Mouse (Mus musculus): Measurements from ENCODE around the gene Ank3.

Gene Ank3

DNA sequence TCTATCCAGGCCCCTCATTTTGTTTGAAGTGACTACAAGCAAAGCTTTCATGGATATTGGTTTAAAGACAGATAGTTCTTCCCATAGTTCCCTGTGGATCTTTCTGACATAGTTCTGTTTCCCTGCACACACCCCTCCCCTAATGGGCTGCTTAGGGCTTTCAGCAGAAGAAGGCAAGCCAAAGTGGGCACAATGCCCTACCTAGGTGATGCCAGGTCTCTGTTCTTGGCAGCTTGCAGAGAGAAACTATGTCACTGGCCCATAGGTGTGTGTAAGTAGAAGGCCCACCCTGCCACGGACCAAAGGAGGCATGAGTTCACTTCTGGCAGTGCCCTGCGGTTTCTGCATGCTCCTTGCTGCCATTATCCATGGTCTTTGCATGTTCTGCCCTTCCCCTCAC is 311.1 kb downstream of the Ank3 start:
- no peak for DNase-seq (ENCODE audit: extremely low spot score, low spot score)

DNA sequence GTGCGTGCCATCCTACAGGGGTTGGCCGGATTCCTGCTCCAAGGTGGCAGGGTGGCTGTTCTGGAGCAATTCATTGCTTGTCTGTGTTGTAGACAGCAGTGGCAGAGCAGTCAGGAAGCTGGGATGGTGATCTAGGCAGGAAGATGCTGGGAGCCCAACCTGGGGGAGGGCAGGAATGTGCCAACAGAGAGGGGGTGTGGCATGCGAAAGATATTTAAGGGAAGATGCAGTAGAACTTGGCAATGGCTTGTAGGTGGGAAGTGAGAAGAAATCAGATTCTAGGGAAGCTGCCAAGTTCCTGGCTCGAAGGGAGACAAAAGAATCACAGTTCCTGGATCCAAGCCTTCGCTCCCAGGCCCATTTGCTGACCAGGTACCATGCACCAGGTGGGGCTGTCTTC is 312.2 kb downstream of the Ank3 start:
- no peak for DNase-seq (ENCODE audit: extremely low spot score, low spot score)

DNA sequence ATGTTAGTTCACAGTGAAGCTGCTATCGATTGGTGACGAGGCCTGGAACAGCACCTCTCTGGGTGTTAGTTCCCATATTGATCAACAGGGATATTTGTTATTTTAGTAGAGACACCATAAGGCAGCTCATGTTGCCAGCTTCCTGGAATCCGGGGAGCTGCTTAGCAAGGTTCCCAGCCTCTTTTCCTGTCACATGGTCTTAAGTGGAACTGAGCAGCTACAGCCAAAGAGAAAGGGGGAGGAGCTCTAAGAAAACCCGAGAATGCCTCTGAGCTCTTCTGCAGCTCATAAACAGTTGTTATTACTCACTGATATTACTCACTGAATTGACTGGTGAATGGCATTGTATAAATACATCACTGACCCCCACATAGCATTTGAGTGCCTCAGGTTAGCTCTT is 318.3 kb downstream of the Ank3 start:
- DNase-seq (ENCODE audit: extremely low spot score, low spot score) = no peak

DNA sequence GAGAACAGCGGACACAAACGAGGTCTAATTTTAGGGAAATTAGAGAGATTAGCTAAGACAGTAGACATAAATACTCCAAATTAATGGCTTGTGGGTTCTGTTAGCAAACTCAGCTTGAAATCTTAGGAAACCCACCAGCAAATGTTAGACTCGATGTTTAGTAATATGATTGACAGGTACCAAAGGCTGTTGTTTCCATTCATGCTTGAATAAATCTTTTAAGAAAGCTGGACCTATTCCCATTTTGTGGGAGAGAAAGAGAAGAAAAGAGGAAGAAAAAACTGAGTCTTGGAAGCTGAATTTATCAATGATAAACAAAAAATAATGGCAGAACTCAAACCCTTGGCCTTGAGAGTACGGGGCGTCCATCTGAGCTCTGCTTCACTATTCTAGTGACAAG is 320.8 kb downstream of the Ank3 start:
- DNase-seq (ENCODE audit: extremely low spot score, low spot score) = no peak

DNA sequence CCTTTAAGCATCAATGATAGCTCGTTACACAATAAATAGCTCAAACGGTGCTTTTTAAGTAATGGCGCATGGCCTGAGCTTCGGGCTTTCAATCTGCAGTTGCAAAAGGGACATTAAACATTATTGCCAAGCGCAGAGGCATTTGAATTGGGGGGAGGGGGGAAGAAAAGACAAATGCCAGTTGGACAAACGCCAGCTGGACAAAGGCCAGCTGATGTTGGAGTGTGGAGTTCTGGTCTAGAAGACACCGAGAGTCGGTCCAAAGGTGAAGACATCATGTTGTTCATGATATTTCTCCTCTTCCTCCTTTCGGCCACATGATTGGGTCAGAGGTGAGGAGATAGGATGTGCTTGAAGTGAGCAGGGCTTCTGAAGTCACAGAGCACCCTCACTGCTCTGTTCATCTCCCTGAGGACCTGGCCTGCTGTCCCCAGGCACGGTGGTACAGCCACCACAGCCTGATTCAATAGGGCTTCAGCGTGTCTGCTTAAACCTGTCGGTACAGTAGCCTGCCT is 321.4 kb downstream of the Ank3 start:
- no peak for DNase-seq (ENCODE audit: extremely low spot score, low spot score)

DNA sequence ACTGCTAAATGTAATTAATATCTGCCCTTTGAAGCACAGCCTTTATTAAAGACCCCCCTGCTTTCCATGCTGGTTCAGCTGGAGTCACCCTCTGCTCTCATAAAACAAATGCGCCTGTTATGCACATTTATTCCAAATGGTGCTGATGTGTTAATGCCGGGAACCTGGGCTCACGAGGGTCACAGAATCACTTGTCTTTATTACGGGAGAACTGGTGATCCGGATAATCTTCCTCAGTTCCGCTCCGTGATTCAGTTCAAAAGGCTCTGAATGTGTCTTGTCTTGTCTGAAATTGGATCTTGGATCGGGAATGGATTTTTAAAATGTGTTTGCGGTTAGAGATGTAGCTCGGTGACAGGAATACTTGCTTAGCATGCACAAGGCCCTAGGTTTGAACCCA is 321.9 kb downstream of the Ank3 start:
- no peak for DNase-seq (ENCODE audit: extremely low spot score, low spot score)

DNA sequence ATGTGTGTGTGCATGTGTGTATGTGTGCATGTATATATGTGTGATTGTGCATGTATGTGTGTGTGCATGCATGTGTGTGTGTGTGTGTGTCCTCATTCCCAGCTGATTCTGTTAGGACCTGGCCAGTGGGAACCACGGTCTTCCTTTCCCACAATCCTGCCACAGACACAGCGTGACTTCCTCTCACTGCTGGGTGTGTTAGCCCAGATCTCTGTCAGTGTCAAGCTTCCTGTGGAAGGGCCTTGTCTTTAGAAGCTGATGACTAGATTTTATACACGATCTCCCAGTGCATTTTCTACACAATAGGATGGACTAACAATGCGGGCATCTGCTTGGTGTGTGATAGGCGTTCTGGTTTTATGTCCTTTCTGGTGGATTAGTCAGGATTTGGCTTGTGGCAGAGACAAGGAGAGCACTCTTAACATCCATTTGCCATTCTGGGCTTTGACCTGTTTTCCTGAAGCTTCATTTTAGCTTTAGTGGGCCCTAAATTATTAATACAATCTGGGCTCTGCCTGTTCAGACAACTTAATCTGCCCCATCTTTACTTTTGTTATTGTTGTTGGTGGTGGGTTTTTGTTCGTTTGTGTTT is 322.4 kb downstream of the Ank3 start:
- DNase-seq (ENCODE audit: extremely low spot score, low spot score) = no peak

DNA sequence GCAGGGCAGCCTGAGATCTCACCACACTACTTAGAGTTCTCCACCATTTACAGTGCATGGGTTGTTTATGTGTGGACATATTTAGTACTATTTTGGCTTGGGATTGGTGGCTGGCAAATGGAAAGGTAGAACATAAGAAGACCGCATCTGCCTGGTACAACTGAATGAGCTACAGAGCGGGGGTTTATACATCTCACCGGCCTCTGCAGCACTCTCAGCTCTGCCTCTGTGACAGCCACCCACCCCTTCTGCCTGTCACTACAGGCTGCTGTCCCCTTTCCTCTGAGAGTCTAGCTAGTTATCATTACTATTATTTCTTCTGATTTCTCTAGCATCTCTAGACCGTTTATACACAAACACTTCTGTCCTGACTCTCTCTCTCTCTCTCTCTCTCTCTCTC is 325.6 kb downstream of the Ank3 start:
- no peak for DNase-seq (ENCODE audit: extremely low spot score, low spot score)

DNA sequence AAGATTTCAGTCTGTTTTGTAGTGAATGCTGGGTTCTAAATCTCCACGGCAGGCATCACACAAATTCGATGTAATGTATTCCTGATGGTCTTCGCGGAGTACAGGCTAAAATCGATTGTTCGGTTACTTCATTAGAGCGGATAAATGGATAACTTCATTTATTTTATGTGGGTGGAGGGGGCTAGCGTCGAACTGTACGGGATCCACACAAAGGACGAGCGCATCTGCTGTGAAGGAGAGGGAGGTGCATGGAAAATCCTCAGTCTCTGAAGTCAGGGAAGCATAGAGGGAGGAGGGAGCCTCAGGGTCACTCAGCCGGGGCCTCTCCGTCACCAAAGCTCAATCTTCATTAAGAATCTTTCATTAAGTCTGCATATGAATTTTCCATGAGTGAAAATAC is 326.5 kb downstream of the Ank3 start:
- DNase-seq (ENCODE audit: extremely low spot score, low spot score) = no peak

DNA sequence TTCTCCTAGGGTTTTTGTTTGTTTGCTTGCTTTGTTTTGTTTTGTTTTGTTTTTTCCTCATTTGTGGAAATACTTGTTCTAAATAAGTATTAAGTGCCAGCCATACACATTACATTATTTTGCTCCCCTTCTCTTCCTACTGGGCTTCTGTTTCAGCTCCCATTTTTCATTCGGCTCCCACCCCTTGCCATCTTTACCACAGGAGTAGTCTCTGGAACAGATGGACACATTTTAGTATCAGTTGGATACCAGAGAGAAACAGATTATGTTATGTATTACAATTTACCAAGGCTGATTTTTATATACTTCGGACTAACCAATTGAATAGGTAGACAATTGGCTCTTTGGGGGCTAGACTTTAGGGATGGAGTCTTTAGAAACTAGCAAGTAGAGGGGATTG is 327.7 kb downstream of the Ank3 start:
- no peak for DNase-seq (ENCODE audit: extremely low spot score, low spot score)

DNA sequence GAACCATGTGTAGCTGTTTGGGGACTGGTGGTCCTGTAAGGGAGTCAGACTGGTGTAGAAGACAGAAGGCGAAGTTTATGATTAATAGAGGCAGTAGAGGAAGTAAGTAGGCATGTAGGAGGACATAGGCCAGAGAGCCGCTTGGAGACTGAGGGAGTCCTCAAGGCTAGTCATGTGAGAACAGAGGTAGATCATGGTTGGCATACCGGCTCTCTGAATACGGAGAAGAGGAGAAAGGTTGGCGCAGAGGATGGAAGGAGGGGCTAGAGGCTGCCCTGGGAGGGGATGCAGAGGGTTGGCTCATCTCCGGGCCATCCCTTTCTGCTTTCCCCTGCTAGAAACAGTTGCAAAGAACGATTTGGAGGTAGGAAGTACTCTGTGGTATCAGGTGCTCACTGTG is 328.2 kb downstream of the Ank3 start:
- DNase-seq (ENCODE audit: extremely low spot score, low spot score) = no peak

DNA sequence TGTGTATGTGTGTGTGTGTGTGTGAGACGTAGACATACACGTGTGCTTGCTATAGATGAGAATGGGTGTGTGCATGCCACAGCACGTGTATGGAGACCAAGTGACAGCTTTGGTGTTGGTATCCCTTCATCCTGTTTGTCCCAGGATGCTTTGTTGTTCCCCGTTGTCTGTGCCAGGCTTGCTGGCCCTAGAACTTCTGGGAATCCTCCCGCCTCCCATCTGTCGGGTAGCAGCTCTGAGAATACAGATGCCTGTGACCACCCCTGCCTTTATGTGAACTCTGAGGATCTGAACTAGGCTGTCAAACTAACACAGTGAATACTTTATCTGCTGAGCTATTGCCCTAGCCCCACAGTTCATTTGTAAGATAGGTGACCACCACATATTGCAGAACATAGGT is 330.3 kb downstream of the Ank3 start:
- DNase-seq (ENCODE audit: extremely low spot score, low spot score) = no peak

DNA sequence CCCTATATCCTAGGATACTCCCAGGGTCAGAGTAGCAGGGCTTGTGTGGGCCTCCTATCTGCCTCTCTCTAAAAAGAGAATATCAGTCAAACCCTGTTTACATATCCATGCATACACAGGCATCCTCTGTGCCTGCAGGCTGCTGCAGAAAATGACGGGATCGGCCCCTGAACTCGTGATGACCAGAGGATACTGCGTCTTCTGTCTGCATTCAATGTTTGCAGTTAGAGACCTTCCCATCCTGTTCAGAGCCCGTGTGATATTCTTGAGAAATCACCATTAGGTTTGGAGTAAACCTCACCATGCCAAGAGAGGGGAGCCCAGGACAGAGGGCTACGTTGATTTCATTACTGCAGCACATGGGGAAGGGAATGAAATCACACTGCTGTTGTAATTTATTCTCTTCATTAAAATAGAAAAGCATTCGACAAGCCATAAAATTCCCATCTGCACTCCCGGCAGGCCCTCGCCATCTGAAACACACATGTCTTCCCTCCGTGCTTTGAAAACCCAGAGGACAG is 331.8 kb downstream of the Ank3 start:
- no peak for DNase-seq (ENCODE audit: extremely low spot score, low spot score)

DNA sequence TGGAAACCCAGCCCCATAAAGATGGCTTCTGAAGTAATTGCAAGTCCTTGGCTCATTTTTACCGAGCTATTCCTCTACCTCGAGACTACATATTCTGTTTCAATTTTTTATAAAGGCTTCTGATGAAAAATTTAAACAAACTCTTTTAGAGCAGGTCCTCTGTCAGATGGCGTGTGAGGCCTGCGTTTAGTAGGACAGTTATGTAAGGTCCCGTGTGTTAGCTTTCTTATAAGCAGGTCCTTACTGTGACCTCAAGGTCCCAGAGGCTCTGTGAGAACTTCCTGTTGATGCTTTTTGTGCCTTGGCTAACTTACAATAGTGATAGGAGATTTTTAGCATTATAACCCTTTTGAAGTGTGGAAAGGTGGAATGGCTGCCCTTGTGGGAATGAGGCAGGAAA is 332.8 kb downstream of the Ank3 start:
- no peak for DNase-seq (ENCODE audit: extremely low spot score, low spot score)

DNA sequence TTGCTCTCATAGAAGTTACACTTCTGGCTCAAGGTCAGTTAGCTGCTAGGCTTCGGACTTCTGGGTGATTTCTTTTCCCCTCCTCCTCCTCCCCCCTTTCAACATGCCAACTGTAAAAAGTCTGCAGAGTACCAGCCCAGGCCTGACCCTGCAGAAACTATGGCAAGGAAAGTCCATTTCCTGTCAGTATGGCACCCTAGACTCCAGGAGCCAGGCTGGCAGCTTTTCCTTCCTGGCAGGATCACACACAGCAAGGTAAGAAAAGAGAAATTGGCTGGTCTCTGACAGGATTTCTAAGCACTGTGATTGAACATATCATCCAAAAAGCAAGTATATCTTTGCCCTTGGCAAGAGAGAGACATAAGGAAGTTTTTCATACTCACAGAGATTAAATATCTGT is 333.3 kb downstream of the Ank3 start:
- DNase-seq (ENCODE audit: extremely low spot score, low spot score) = no peak

DNA sequence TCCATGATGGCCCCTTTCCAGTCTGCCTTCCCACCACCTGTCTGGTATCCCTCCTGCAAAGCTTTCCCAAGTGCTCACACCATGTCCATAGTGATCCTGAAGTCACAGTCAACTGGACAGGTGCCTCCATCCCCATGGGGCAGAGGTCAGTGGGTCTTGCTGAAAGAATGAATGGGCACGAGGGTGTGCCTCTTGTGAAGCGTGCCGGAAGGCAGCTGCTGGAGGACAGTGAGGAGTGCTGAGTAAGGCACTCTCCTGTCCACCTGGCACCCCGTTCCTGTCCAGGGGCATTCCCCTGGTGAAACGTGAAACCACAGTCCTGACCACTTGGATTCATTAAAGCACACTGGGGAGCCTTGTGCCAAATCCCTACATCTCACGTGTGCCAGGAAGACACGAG is 337.7 kb downstream of the Ank3 start:
- DNase-seq (ENCODE audit: extremely low spot score, low spot score) = no peak

DNA sequence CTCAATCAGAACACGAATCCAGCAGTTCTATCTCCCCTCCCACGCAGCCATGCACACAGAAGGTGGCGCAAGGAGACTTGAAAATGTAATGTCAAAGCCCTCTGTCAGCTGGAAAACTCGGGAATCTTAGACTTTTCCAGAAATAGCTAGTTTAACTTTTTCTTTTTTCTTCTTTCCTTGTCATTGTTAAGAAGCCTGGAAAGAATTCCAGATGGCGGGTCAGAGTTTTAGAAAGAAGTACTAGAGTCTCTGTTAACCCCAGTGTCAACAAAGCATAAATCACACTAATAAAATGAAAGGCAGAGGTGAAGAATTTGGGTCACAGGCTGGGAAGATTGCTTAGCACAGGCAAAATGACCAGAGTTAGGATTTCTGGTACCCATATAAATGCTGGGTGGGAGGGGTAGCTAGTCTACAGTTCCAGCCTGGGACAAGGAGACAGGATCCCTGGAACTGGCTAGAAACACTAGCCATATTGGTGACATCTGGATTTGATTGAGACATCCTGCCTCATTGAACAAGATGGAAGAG is 340.2 kb downstream of the Ank3 start:
- peak; percentile 23 for DNase-seq (ENCODE audit: extremely low spot score, low spot score)

DNA sequence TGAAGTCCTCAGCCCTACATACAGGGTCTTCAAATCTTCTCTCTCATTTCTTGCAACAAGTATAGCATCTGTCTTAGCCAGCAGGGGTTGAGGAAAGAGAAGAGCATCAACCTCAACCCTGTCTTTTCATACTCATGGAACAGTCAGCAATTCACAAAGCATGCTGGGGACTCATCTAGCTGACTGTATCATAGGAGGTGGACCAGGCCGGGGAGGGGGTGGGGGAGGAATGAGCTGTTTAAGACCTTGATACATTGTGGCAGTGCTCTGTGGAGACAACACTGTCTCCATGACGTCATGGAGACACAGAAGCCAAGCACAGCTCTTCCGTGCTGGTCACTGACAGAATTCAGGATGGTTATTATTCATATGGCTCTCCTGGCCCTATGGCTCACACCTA is 344.0 kb downstream of the Ank3 start:
- DNase-seq (ENCODE audit: extremely low spot score, low spot score) = no peak

DNA sequence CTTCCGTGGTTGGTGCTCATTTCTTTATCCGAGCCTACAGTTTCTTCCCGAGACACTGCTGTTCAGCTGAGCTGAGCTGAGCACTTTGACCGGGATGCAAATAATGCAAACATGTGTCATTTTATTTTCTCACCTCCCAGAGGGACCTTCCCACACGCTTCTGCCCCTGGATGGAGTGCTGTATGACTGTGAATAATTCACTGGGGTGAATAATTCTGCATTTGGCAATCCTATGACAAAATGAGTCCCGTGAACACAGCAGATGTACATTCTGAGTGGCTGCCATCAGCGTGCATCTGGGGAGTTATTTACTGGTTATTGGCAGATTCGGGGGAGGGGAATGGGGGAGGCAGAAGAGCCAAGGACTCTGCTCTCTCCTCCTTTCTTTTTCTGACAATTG is 345.6 kb downstream of the Ank3 start:
- no peak for DNase-seq (ENCODE audit: extremely low spot score, low spot score)

DNA sequence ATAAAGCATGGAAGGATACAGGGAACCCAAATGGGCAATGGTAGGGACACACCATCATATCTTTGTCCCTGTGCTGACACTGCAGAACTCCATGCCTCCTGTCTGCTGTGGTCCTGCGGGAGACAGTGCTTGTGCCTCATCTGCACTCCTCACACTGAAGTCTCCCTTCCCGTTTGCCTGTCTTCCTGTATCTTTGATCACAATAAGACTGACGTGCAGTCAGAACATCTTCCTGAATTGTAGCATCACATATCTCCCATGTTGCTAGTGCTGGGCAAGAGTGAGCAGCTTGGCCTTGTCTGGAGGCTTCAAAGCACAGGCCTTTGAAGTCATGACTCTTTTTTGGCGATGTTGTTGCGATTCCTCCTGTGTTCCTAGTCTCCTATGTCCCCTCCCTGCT is 346.3 kb downstream of the Ank3 start:
- DNase-seq (ENCODE audit: extremely low spot score, low spot score) = no peak

DNA sequence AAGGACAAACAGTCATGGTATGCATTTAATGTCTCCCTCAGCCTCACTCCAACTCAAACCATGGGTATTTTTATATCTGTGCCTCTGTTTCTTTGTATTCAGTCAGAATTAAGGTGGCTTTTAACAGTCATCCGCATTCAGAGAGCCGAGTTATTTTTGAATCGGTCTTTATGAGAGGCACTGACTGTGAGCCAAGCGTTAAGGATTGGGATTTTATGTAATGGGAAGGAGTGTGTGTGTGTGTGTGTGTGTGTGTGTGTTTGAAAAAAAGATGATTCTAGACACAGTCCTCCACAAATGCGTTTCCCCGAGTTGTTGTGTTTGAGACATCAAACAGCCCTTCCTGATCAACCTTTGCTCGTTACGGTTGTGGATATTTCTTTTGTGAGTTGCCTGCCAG is 347.7 kb downstream of the Ank3 start:
- no peak for DNase-seq (ENCODE audit: extremely low spot score, low spot score)

DNA sequence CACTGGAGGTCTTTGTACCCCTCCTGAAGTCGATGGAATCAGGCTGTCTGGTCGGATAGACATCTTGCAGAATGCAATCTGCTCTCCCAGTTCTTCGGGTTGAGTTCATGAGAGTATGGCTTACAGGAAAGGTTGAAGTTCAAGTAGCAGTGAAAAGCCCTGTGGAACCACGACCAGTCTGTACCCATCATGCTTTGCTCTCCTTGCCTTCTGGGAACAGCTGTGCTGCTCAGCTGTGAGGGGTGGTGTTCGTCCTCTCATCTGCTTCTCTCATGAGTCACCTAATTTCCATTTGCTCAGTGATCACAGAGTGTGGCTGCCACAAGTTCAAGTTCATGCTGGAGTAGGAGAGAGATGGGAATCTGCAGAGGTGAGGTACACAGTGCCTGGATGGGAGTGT is 348.2 kb downstream of the Ank3 start:
- no peak for DNase-seq (ENCODE audit: extremely low spot score, low spot score)

DNA sequence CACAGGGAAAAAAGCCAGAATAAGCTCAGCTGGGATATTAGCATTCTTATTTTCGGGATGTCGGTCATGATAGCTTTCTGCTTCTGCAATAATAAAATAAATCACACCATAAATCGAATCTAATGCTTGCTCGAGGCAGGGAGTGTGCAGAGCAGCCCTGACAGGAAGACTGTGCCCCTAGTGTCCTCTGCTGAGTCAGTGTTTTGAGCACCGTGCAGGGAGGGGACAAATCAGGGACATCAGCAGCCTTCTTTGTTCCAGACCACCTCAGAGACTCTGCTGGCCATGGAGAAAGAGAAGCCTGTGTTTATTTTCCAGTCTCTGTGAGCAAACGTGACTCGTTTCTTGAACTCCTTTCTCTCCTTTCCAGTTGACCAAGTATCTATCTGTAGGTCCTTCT is 352.8 kb downstream of the Ank3 start:
- DNase-seq (ENCODE audit: extremely low spot score, low spot score) = no peak

DNA sequence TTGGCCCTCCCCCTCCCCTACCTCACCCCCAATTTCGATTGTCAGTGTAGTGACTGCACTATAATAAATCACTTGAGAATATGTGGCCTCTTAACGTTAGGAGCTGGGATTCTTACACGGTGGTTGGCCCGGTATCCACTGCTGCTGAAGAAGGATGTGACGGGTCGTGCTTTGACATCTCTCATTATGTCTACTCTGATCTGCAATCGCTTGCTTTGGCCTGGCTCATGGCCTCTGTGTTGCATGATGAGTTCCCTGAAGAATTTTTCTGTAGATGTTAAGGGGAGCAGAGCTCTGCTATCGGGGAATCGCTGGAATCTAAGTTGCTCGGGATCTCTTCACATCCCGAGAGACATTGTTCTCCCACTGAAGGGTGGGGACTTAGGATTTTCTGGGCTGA is 354.9 kb downstream of the Ank3 start:
- peak; percentile 23 for DNase-seq (ENCODE audit: extremely low spot score, low spot score)

Data from neural tube, embryonic 10.5 days (tissue).